Mouse (Mus musculus): Measurements from ENCODE around the gene Rnd2. TPM values are rescaled to one million over a fixed set of nuclear protein-coding genes. Genes with fewer than 3 reads are reported as not detected.

The Rnd2 gene
- total and polyA plus RNA-seq, 3 experiments = 1.4 to 4.5 (median 2.8) TPM

GRCm38 (mm10) chr11:101433396-101433795, 31.4 kb upstream of the Rnd2 start:
- no peak overlapping the region for H3K4me3 ChIP-seq (replicated peaks in 1 of 3; ENCODE audit: low read depth in 2 of 3, low read length in 2 of 3, poor library complexity in 1 of 3)
- no peak for DNase-seq (ENCODE audit: extremely low read depth)
- peaks cover 2% of the 10 kb centered on the region for H3K9me3 ChIP-seq (replicated peaks; ENCODE audit: low read length)
- H3K4me1 ChIP-seq (ENCODE audit: control insufficient read depth in 1 of 2, insufficient read depth in 2 of 2) = no peaks in the 10 kb centered on the region
- H3K79me2 ChIP-seq (replicated peaks; ENCODE audit: control insufficient read depth, extremely low read depth, insufficient read depth, poor library complexity, severe bottlenecking) = no peaks in the 10 kb centered on the region
- TF ChIP-seq ZNF384 (IDR thresholded peaks at IDR 0.05; ENCODE audit: low read depth, low read length) (no peak), TBP (conservative IDR thresholded peaks at IDR 0.05; ENCODE audit: low read depth, low read length) (no peak), JUND (conservative IDR thresholded peaks at IDR 0.05; ENCODE audit: low read depth, low read length) (no peak), NELFE (IDR thresholded peaks at IDR 0.05; ENCODE audit: low read depth, low read length) (no peak), GABPA (IDR thresholded peaks at IDR 0.05; ENCODE audit: insufficient replicate concordance, low read depth, low read length) (no peak), MAZ (IDR thresholded peaks at IDR 0.05; ENCODE audit: low read depth, low read length) (no peak), HCFC1 (IDR thresholded peaks at IDR 0.05; ENCODE audit: low read depth, low read length) (no peak), MYC (IDR thresholded peaks at IDR 0.05; ENCODE audit: low read depth, low read length) (no peak), JUN (IDR thresholded peaks at IDR 0.05; ENCODE audit: insufficient read depth, low read depth, low read length) (no peak), RCOR1 (conservative IDR thresholded peaks at IDR 0.05; ENCODE audit: low read depth, low read length) (no peak), BHLHE40 (IDR thresholded peaks at IDR 0.05; ENCODE audit: low read depth, low read length) (no peak), RAD21 (IDR thresholded peaks at IDR 0.05; ENCODE audit: low read depth, low read length) (no peak), USF1 (IDR thresholded peaks at IDR 0.05; ENCODE audit: low read depth, low read length) (no peak), IRF4 (IDR thresholded peaks at IDR 0.05; ENCODE audit: low read depth, low read length) (no peak), POLR2AphosphoS2 (IDR thresholded peaks at IDR 0.05; ENCODE audit: low read depth, low read length) (no peak), EP300 (IDR thresholded peaks at IDR 0.05; ENCODE audit: low read length) (no peak), ELF1 (IDR thresholded peaks at IDR 0.05; ENCODE audit: low read depth, low read length) (no peak)
- dilution Hi-C loops (cut with MboI; ENCODE audit: extremely low pct_ligation_motif_present, extremely low pct_unique_long_range_greater_than_20kb, low sequenced_read_pairs) = no loop called here
- peaks cover 56 to 79% of the 10 kb centered on the region in 2 experiments for H3K36me3 ChIP-seq (replicated peaks in 1 of 2; ENCODE audit: control insufficient read depth in 1 of 2, insufficient read depth in 1 of 2, low read length in 1 of 2)
- no peak overlapping the region for H3K9ac ChIP-seq (ENCODE audit: insufficient read depth, low read depth)
- no peaks in the 10 kb centered on the region for H3K27me3 ChIP-seq (replicated peaks)
- no peak overlapping the region for H3K4me2 ChIP-seq (ENCODE audit: insufficient read depth, low read depth, poor library complexity, severe bottlenecking)
- in situ Hi-C loops (cut with MboI; ENCODE audit: low pct_ligation_motif_present, low pct_unique_long_range_greater_than_20kb, low sequenced_read_pairs) = no loop called here
- no peak overlapping the region for H3K27ac ChIP-seq (ENCODE audit: insufficient read depth, low read depth)

GRCm38 (mm10) chr11:101435831-101436230, 29.0 kb upstream of the Rnd2 start:
- Histone ChIP-seq H3K27ac (ENCODE audit: insufficient read depth, low read depth) (no peak overlapping the region), H3K79me2 (replicated peaks; ENCODE audit: control insufficient read depth, extremely low read depth, insufficient read depth, poor library complexity, severe bottlenecking) (no peaks in the 10 kb centered on the region), H3K36me3 (replicated peaks in 1 of 2; ENCODE audit: control insufficient read depth in 1 of 2, insufficient read depth in 1 of 2, low read length in 1 of 2) (peaks cover 45 to 55% of the 10 kb centered on the region in 2 experiments), H3K4me1 (ENCODE audit: control insufficient read depth in 1 of 2, insufficient read depth in 2 of 2) (no peaks in the 10 kb centered on the region), H3K9ac (ENCODE audit: insufficient read depth, low read depth) (no peak overlapping the region), H3K4me3 (replicated peaks in 1 of 3; ENCODE audit: low read depth in 2 of 3, low read length in 2 of 3, poor library complexity in 1 of 3) (no peak overlapping the region), H3K27me3 (replicated peaks) (no peaks in the 10 kb centered on the region), H3K4me2 (ENCODE audit: insufficient read depth, low read depth, poor library complexity, severe bottlenecking) (no peak overlapping the region), H3K9me3 (replicated peaks; ENCODE audit: low read length) (no peaks in the 10 kb centered on the region)
- in situ Hi-C loops (cut with MboI; ENCODE audit: low pct_ligation_motif_present, low pct_unique_long_range_greater_than_20kb, low sequenced_read_pairs) (no loop called here), dilution Hi-C loops (cut with MboI; ENCODE audit: extremely low pct_ligation_motif_present, extremely low pct_unique_long_range_greater_than_20kb, low sequenced_read_pairs) (no loop called here)
- no peak for DNase-seq (ENCODE audit: extremely low read depth)
- no peak for TF ChIP-seq POLR2AphosphoS2 (IDR thresholded peaks at IDR 0.05; ENCODE audit: low read depth, low read length)
- TF ChIP-seq MYC (IDR thresholded peaks at IDR 0.05; ENCODE audit: low read depth, low read length) = no peak
